Mouse (Mus musculus): ENCODE measurements around the gene Prkar1a. TPM values are rescaled to one million over a fixed set of nuclear protein-coding genes. Genes with fewer than 3 reads are reported as not detected.

Prkar1a gene
- total RNA-seq, 2 experiments from 2014 or later = 522 to 554 TPM

- no peak for TF ChIP-seq CTCF (conservative IDR thresholded peaks at IDR 0.05)
- Histone ChIP-seq H3K4me3 (no peak overlapping the region), H3K27ac (no peak overlapping the region)
- no peak for DNase-seq (ENCODE audit: low spot score in 2 of 2)
These were observed 56.8 kb downstream of the Prkar1a start for GRCm38 (mm10) chr11:109706055-109706412.

- no peak for TF ChIP-seq CTCF (conservative IDR thresholded peaks at IDR 0.05)
- no peak overlapping the region for H3K27ac ChIP-seq
- H3K4me3 ChIP-seq = no peak overlapping the region
- no peak for DNase-seq (ENCODE audit: low spot score in 2 of 2)
These were observed 57.4 kb downstream of the Prkar1a start for GRCm38 (mm10) chr11:109706586-109706985.

GRCm38 (mm10) chr11:109707442-109707841 is 58.2 kb downstream of the Prkar1a start:
- no peak overlapping the region for H3K4me3 ChIP-seq
- DNase-seq (ENCODE audit: low spot score in 2 of 2) = no peak
- H3K27ac ChIP-seq = no peak overlapping the region
- TF ChIP-seq CTCF (conservative IDR thresholded peaks at IDR 0.05) = no peak

- no peak overlapping the region for H3K27ac ChIP-seq
- no peak for TF ChIP-seq CTCF (conservative IDR thresholded peaks at IDR 0.05)
- DNase-seq (ENCODE audit: low spot score in 2 of 2) = no peak
These were observed 59.6 kb downstream of the Prkar1a start for GRCm38 (mm10) chr11:109708786-109709185.

GRCm38 (mm10) chr11:109709501-109709900 is 60.3 kb downstream of the Prkar1a start:
- H3K27ac ChIP-seq = no peak overlapping the region

More at GRCm38 (mm10) chr11:109708786-109709185, 59.6 kb downstream of the Prkar1a start:
- no peak overlapping the region for H3K4me3 ChIP-seq

GRCm38 (mm10) chr11:109714341-109715247 is 65.4 kb downstream of the Prkar1a start:
- Histone ChIP-seq H3K27ac (peak overlapping the region; percentile 29; the same call in 1 of the 2 replicates), H3K4me3 (no peak overlapping the region)
- no peak for TF ChIP-seq CTCF (conservative IDR thresholded peaks at IDR 0.05)
- DNase-seq (ENCODE audit: low spot score in 2 of 2) = no peak

More at GRCm38 (mm10) chr11:109709501-109709900, 60.3 kb downstream of the Prkar1a start:
- no peak for TF ChIP-seq CTCF (conservative IDR thresholded peaks at IDR 0.05)
- no peak overlapping the region for H3K4me3 ChIP-seq
- no peak for DNase-seq (ENCODE audit: low spot score in 2 of 2)

GRCm38 (mm10) chr11:109715311-109715781 is 66.1 kb downstream of the Prkar1a start:
- no peak for TF ChIP-seq CTCF (conservative IDR thresholded peaks at IDR 0.05)
- Histone ChIP-seq H3K4me3 (no peak overlapping the region), H3K27ac (peak overlapping the region; percentile 74; the same call in 1 of the 2 replicates)
- no peak for DNase-seq (ENCODE audit: low spot score in 2 of 2)

GRCm38 (mm10) chr11:109716981-109717380 is 67.8 kb downstream of the Prkar1a start:
- no peak for TF ChIP-seq CTCF (conservative IDR thresholded peaks at IDR 0.05)
- no peak for DNase-seq (ENCODE audit: low spot score in 2 of 2)
- no peak overlapping the region for H3K4me3 ChIP-seq
- H3K27ac ChIP-seq = peak overlapping the region; percentile 74; the same call in 1 of the 2 replicates

GRCm38 (mm10) chr11:109717448-109717847 is 68.2 kb downstream of the Prkar1a start:
- no peak for TF ChIP-seq CTCF (conservative IDR thresholded peaks at IDR 0.05)
- peak; percentile 16 to 70 for DNase-seq (ENCODE audit: low spot score in 2 of 2)
- Histone ChIP-seq H3K27ac (peak overlapping the region; percentile 74; the same call in 1 of the 2 replicates), H3K4me3 (no peak overlapping the region; the same call in 1 of the 2 replicates)

GRCm38 (mm10) chr11:109717966-109718895 is 69.0 kb downstream of the Prkar1a start:
- peak overlapping the region; percentile 85; the same call in 1 of the 2 replicates for H3K27ac ChIP-seq
- TF ChIP-seq CTCF (conservative IDR thresholded peaks at IDR 0.05) = no peak
- no peak for DNase-seq (ENCODE audit: low spot score in 2 of 2)

More at GRCm38 (mm10) chr11:109717966-109718895, 69.0 kb downstream of the Prkar1a start:
- H3K4me3 ChIP-seq = peak overlapping the region; percentile 69

Other genes starting within 250 kb of the Prkar1a start
- gene 9930022D16Rik, start 235.5 kb upstream of the Prkar1a start, total RNA-seq (2021) = not detected
- 10 to 100 TPM; 54.7 to 64.7 TPM for gene Amz2, start 223.5 kb upstream of the Prkar1a start, total RNA-seq (2021)
- 10 to 100 TPM; 11.7 to 13.9 TPM for gene Arsg, start 176.0 kb upstream of the Prkar1a start, total RNA-seq (2021)
- 1 to 10 TPM; 7.2 to 8.1 TPM for gene Slc16a6, start 175.8 kb upstream of the Prkar1a start, total RNA-seq (2021)
- 10 to 100 TPM; 21.6 to 22.2 TPM for gene Wipi1, start 37.4 kb upstream of the Prkar1a start, total RNA-seq (2021)
- gene Fam20a, start 72.9 kb downstream of the Prkar1a start, total RNA-seq (2021) = 10 to 100 TPM; 13.6 to 16.1 TPM
- not detected for gene 1700012B07Rik, start 178.6 kb downstream of the Prkar1a start, total RNA-seq (2021)

Measured in layer of hippocampus, adult 2 months (tissue).